26 mouse cellular contexts compared by ENCODE assay signal in the genomic region with DNA sequence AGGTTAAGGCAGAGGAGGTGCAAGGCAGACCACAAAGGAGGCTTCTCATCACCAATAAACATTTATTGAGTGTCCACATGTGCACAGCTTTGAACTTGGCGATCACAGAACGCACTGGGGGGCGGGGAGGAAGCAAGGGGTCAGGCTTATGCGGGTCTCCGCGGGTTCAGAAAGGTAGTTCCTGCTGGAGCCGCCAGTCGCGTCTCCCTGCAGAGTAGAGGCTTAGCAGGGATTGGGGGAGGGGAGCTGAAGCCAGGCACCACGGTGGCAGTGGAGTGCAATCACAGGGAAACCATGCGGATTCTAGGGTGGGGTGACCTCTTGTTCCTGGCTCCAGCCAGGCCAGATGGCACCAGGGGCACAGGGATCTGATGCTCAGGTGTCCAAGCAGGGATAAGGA. TPM values are rescaled to one million over a fixed set of nuclear protein-coding genes. Genes with fewer than 3 reads are reported as not detected.
DNase-seq lines count a peak whose midpoint lies in the region; ATAC-seq and TF ChIP-seq lines count a peak whose summit lies in the region.
"Had no signal": no experiment of that assay in that cellular context is flagged by ENCODE, and none has a peak within 500 bp of the region (broad histone marks: within the 10 kb centered on the region; RNA-seq: fewer than 3 reads in every experiment).

No protein-coding gene starts in this region.

- H3K4me1 ChIP-seq in intestine, embryonic 14.5 days (replicated peaks; ENCODE audit: control insufficient read depth, insufficient read depth, low read length) = no peaks in the 10 kb centered on the region
- H3K4me1 ChIP-seq in intestine, embryonic 16.5 days (ENCODE audit: control insufficient read depth, insufficient read depth, low read length) = 0 out of 2 replicates have a peak, but pooled peaks cover 2% of the 10 kb centered on the region
- H3K4me1 ChIP-seq in ES-E14 (ENCODE audit: control insufficient read depth in 2 of 2, insufficient read depth in 2 of 2, low read length in 2 of 2, poor library complexity in 1 of 2) = peaks cover 0 to 21% of the 10 kb centered on the region in 2 experiments; a peak in 3 of 4 replicates
- peaks cover 30% of the 10 kb centered on the region for H3K4me1 ChIP-seq in limb, embryonic 10.5 days

- H3K9ac ChIP-seq in intestine, embryonic 14.5 days (ENCODE audit: low read length) = no peak overlapping the region
- no peak overlapping the region for H3K9ac ChIP-seq in intestine, embryonic 16.5 days (ENCODE audit: low read depth, low read length)
- 0 out of 2 replicates have a peak overlapping the region, but pooled peaks have one; percentile 26 for H3K9ac ChIP-seq in ES-E14 (ENCODE audit: insufficient read depth, low read depth, low read length, poor library complexity, severe bottlenecking)
- H3K9ac ChIP-seq: neural tube, embryonic 15.5 days had no signal

- H3K27me3 ChIP-seq in intestine, embryonic 14.5 days (replicated peaks; ENCODE audit: control insufficient read depth, insufficient read depth, low read length) = peaks cover 3% of the 10 kb centered on the region
- H3K27me3 ChIP-seq in intestine, embryonic 16.5 days (replicated peaks; ENCODE audit: control insufficient read depth, insufficient read depth, low read length) = peaks cover 4% of the 10 kb centered on the region; the same call in 1 of the 2 replicates
- peaks cover 11% of the 10 kb centered on the region for H3K27me3 ChIP-seq in limb, embryonic 10.5 days (ENCODE audit: low read depth, poor library complexity, severe bottlenecking)

- peaks cover 45% of the 10 kb centered on the region for H3K36me3 ChIP-seq in intestine, embryonic 14.5 days (ENCODE audit: control insufficient read depth, insufficient read depth, low read length)
- H3K36me3 ChIP-seq in intestine, embryonic 16.5 days (ENCODE audit: control insufficient read depth, insufficient read depth, low read length) = peaks cover 19% of the 10 kb centered on the region
- H3K36me3 ChIP-seq in ES-E14 (ENCODE audit: control insufficient read depth, insufficient read depth, low read length, poor library complexity, severe bottlenecking) = peaks cover 21% of the 10 kb centered on the region
- H3K36me3 ChIP-seq in limb, embryonic 10.5 days = peaks cover 46% of the 10 kb centered on the region

- DNase-seq in cerebellum, adult 11-12 months = peak; percentile 56
- no peak for DNase-seq in cerebellum, adult 9-10 months
- DNase-seq in intestine, embryonic 14.5 days (ENCODE audit: low spot score) = peak; percentile 49
- DNase-seq in ES-E14 (ENCODE audit: low read depth, low spot score) (no peak), MN1 (ENCODE audit: low spot score) (no peak)
- peak; percentile 53 for DNase-seq in limb, embryonic 10.5 days (ENCODE audit: low spot score)
- no peak for DNase-seq in adrenal gland, postnatal 25 days
- DNase-seq: adrenal gland, adult 2 months; cerebellum, postnatal 36 days; gastrocnemius, postnatal 36 days; kidney, adult 11 months; layer of hippocampus, postnatal 36 days; liver had no signal

- no peak overlapping the region for H3K27ac ChIP-seq in intestine, embryonic 14.5 days (ENCODE audit: low read depth)
- no peak overlapping the region for H3K27ac ChIP-seq in intestine, embryonic 16.5 days (ENCODE audit: low read length)
- H3K27ac ChIP-seq in ES-E14 (ENCODE audit: insufficient read depth, low read depth, low read length, poor library complexity, severe bottlenecking) = no peak overlapping the region
- no peak overlapping the region for H3K27ac ChIP-seq in limb, embryonic 10.5 days
- H3K27ac ChIP-seq: heart, embryonic 10.5 days; midbrain, embryonic 13.5 days; neural tube, embryonic 15.5 days had no signal

- H3K9me3 ChIP-seq in intestine, embryonic 14.5 days (ENCODE audit: control insufficient read depth, low read length) = no peaks in the 10 kb centered on the region
- H3K9me3 ChIP-seq in intestine, embryonic 16.5 days (ENCODE audit: control insufficient read depth, low read length) = no peaks in the 10 kb centered on the region
- H3K9me3 ChIP-seq in ES-E14 (ENCODE audit: control insufficient read depth, insufficient read depth, low read depth, low read length) = no peaks in the 10 kb centered on the region
- H3K9me3 ChIP-seq in limb, embryonic 10.5 days (replicated peaks) = no peaks in the 10 kb centered on the region
- H3K9me3 ChIP-seq: heart, embryonic 10.5 days; midbrain, embryonic 13.5 days; neural tube, embryonic 15.5 days had no signal

- ATAC-seq in intestine, embryonic 14.5 days (replicated peaks; ENCODE audit: low FRiP score, low TSS enrichment, low read depth) = no peak
- ATAC-seq in intestine, embryonic 16.5 days = no peak
- ATAC-seq: CD4-positive, CD25-positive, alpha-beta regulatory T cell, adult 4 months; forebrain, embryonic 16.5 days; lung, postnatal 0 days; midbrain, embryonic 13.5 days had no signal

- no peak overlapping the region for H3K4me2 ChIP-seq in intestine, embryonic 14.5 days (ENCODE audit: low read length)
- no peak overlapping the region for H3K4me2 ChIP-seq in intestine, embryonic 16.5 days (ENCODE audit: low read depth, low read length)
- H3K4me2 ChIP-seq: midbrain, embryonic 13.5 days; neural tube, embryonic 15.5 days had no signal

- no peak overlapping the region for H3K4me3 ChIP-seq in intestine, embryonic 14.5 days (ENCODE audit: low read depth, low read length)
- H3K4me3 ChIP-seq in intestine, embryonic 16.5 days (ENCODE audit: low read length) = no peak overlapping the region
- no peak overlapping the region for H3K4me3 ChIP-seq in ES-E14 (ENCODE audit: insufficient read depth in 1 of 2, low read depth in 1 of 2, low read length in 2 of 2, poor library complexity in 1 of 2, severe bottlenecking in 1 of 2)
- no peak overlapping the region for H3K4me3 ChIP-seq in limb, embryonic 10.5 days
- H3K4me3 ChIP-seq: heart, embryonic 10.5 days; midbrain, embryonic 13.5 days; myocyte; neural tube, embryonic 15.5 days had no signal

- WGBS in intestine, embryonic 14.5 days = 18% methylated on average over 11 of the region's 11 CpGs
- 16% methylated on average over 11 of the region's 11 CpGs for whole genome bisulfite sequencing in intestine, embryonic 16.5 days
- WGBS in limb, embryonic 10.5 days = 3% methylated on average over 11 of the region's 11 CpGs

- in situ Hi-C loops in ES-E14 (cut with MboI; ENCODE audit: low sequenced_read_pairs in 2 of 2, unreplicated experiment in 2 of 2) = no loop called here

TF ChIP-seq in ES-E14, 5 proteins besides CTCF, POLR2A, EP300 and RAD21:
- TF ChIP-seq CHD2 (IDR thresholded peaks at IDR 0.05; ENCODE audit: low read depth, low read length) (no peak), ZNF384 (IDR thresholded peaks at IDR 0.05; ENCODE audit: low read depth, low read length) (no peak), ZC3H11A (IDR thresholded peaks at IDR 0.05; ENCODE audit: borderline replicate concordance, low read depth, low read length) (no peak), MAFK (IDR thresholded peaks at IDR 0.05; ENCODE audit: insufficient read depth, low read depth, low read length) (no peak), HCFC1 (IDR thresholded peaks at IDR 0.05; ENCODE audit: borderline replicate concordance, insufficient read depth, low read length) (no peak)

RNA-seq across cellular contexts. Expression of a gene that starts 7.7 kb away (rescaled TPM):
- polyA plus RNA-seq in intestine, embryonic 14.5 days (2014; fragmentation: Nextera tagmentation; extraction: Ambion mirVana) = not detected in 2 replicates
- not detected in 2 replicates for polyA plus RNA-seq in intestine, embryonic 16.5 days (2015; fragmentation: Nextera tagmentation; extraction: Ambion mirVana)
- 0.49 and 1.1 TPM in 2 replicates for total RNA-seq in ES-E14 (2012; rRNA removed)
- polyA plus RNA-seq in limb, embryonic 10.5 days (2016; fragmentation: Nextera tagmentation; extraction: Ambion mirVana) = not detected in 2 replicates
- total RNA-seq in adrenal gland, postnatal 25 days (2021) = not detected in 2 replicates
- total RNA-seq: adrenal gland, adult 2 months; gastrocnemius, postnatal 36 days; layer of hippocampus, adult 18-20 months; layer of hippocampus, postnatal 36 days; left cerebral cortex, postnatal 14 days had no signal
- polyA plus RNA-seq: adrenal gland, adult 2 months; CD4-positive, CD25-positive, alpha-beta regulatory T cell, adult 4 months; heart, embryonic 10.5 days; heart, postnatal 0 days; kidney, embryonic 16.5 days; liver, embryonic 16.5 days; lung, postnatal 0 days had no signal

RNA-seq across cellular contexts. Expression of a gene that starts 9.5 kb away (rescaled TPM):
- polyA plus RNA-seq in intestine, embryonic 14.5 days (2014; fragmentation: Nextera tagmentation; extraction: Ambion mirVana) = 29.0 and 29.8 TPM in 2 replicates
- 25.6 and 27.4 TPM in 2 replicates for polyA plus RNA-seq in intestine, embryonic 16.5 days (2015; fragmentation: Nextera tagmentation; extraction: Ambion mirVana)
- 25.8 and 26.3 TPM in 2 replicates for total RNA-seq in ES-E14 (2012; rRNA removed)
- 37.7 and 41.3 TPM in 2 replicates for polyA plus RNA-seq in limb, embryonic 10.5 days (2016; fragmentation: Nextera tagmentation; extraction: Ambion mirVana)
- 30.5 and 32.3 TPM in 2 replicates for total RNA-seq in adrenal gland, postnatal 25 days (2021)

RNA-seq across cellular contexts. Expression of a gene that starts 9.6 kb away (rescaled TPM):
- 27.2 and 28.9 TPM in 2 replicates for polyA plus RNA-seq in intestine, embryonic 14.5 days (2014; fragmentation: Nextera tagmentation; extraction: Ambion mirVana)
- 36.4 and 44.0 TPM in 2 replicates for polyA plus RNA-seq in intestine, embryonic 16.5 days (2015; fragmentation: Nextera tagmentation; extraction: Ambion mirVana)
- total RNA-seq in ES-E14 (2012; rRNA removed) = 11.3 and 14.1 TPM in 2 replicates
- 18.7 and 19.8 TPM in 2 replicates for polyA plus RNA-seq in limb, embryonic 10.5 days (2016; fragmentation: Nextera tagmentation; extraction: Ambion mirVana)
- 41.6 and 46.4 TPM in 2 replicates for total RNA-seq in adrenal gland, postnatal 25 days (2021)

Comparison
In these comparisons a context has a peak if more than half of its experiments do, and no peak if none do; other contexts are left out.
1. DNase-seq: peak in cerebellum, adult 11-12 months (single experiment), intestine, embryonic 14.5 days (single experiment) and limb, embryonic 10.5 days (single experiment); none in cerebellum, adult 9-10 months (single experiment), ES-E14 (single experiment), adrenal gland, postnatal 25 days (single experiment) and MN1 (single experiment).